In the genomic region with DNA sequence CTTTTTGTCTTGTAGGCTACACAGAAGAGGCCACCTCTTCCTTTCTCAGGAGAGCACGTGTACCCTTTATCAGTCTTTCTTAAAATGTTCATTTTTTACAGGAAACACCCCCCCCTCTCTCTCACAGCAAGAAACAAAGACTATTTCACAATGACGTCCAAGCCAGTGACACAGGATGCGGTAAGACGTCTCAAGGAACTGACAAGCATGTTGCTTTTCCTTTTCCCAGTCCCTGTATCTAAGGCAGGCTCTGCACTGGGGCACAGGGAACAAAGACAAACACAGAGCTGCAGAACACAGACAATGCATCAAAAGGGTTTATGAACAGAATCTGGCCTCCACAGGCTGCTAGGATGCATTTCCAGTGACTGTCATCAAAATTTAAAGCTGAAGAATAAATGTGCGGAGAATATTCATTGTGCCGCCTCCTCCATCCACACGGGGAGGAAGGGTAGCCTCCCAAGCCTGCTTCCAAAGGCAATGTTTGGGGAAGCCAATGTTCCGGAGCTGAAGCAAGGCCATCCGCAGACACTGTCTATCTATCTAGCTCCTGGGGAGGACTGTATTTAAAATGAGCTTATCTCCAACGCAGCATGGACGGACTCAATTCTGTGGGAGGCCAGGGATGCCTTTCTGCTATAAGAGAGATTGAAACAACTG, we compare ENCODE assay signal across 8 mouse cellular contexts. TPM values are rescaled to one million over a fixed set of nuclear protein-coding genes. Genes with fewer than 3 reads are reported as not detected.
DNase-seq lines count a peak whose midpoint lies in the region; ATAC-seq lines count a peak whose summit lies in the region.

No protein-coding gene starts in this region.

- ATAC-seq in heart, embryonic 15.5 days (replicated peaks; ENCODE audit: insufficient number of reproducible peaks, insufficient read depth, low FRiP score, low read depth), result peak; percentile 81
- peak; percentile 58 for ATAC-seq in liver, embryonic 12.5 days

- 53% methylated on average over 11 of the region's 11 CpGs for WGBS in heart, embryonic 15.5 days
- WGBS in liver, embryonic 12.5 days (ENCODE audit: insufficient replicate concordance), result 29% methylated on average over 11 of the region's 11 CpGs

- H3K9ac ChIP-seq in heart, embryonic 15.5 days, result no peak overlapping the region
- H3K9ac ChIP-seq in liver, embryonic 12.5 days, result no peak overlapping the region; the same call in 1 of the 2 replicates

- no peak overlapping the region for H3K4me3 ChIP-seq in heart, embryonic 15.5 days
- H3K4me3 ChIP-seq in liver, embryonic 12.5 days, result no peak overlapping the region

- no peaks in the 10 kb centered on the region for H3K27me3 ChIP-seq in heart, embryonic 15.5 days
- H3K27me3 ChIP-seq in liver, embryonic 12.5 days (replicated peaks), result no peaks in the 10 kb centered on the region

- no peaks in the 10 kb centered on the region for H3K9me3 ChIP-seq in heart, embryonic 15.5 days (replicated peaks)
- H3K9me3 ChIP-seq in liver, embryonic 12.5 days (replicated peaks), result no peaks in the 10 kb centered on the region

- H3K4me2 ChIP-seq in heart, embryonic 15.5 days, result no peak overlapping the region
- H3K4me2 ChIP-seq in liver, embryonic 12.5 days, result peak overlapping the region; percentile 20; the same call in 1 of the 2 replicates

- H3K36me3 ChIP-seq in heart, embryonic 15.5 days, result no peaks in the 10 kb centered on the region
- H3K36me3 ChIP-seq in liver, embryonic 12.5 days, result peaks cover 30% of the 10 kb centered on the region

- no peak for DNase-seq in heart, postnatal 10 days
- DNase-seq in right cerebral cortex, postnatal 25 days, result peak; percentile 25
- no peak for DNase-seq in right cerebral cortex, postnatal 14 days
- peak; percentile 87 for DNase-seq in thymus, postnatal 0 days (ENCODE audit: low spot score)
- DNase-seq in kidney, postnatal 25 days, result no peak
- DNase-seq in cerebellum, adult 8-10 months, result no peak

- peaks cover 6% of the 10 kb centered on the region; the same call in 1 of the 2 replicates for H3K4me1 ChIP-seq in heart, embryonic 15.5 days (replicated peaks)
- H3K4me1 ChIP-seq in liver, embryonic 12.5 days, result peaks cover 45% of the 10 kb centered on the region

- intact Hi-C loops in heart, postnatal 10 days (cut with DNase I), result no loop called here

- peak overlapping the region; percentile 76 for H3K27ac ChIP-seq in heart, embryonic 15.5 days
- peak overlapping the region; percentile 75 for H3K27ac ChIP-seq in liver, embryonic 12.5 days

RNA-seq across cellular contexts. Expression of gene Ern1, which starts 48.7 kb away (rescaled TPM):
- polyA plus RNA-seq in heart, embryonic 15.5 days (2015; fragmentation: Nextera tagmentation; extraction: Ambion mirVana), result 3.8 and 5.2 TPM in 2 replicates
- total RNA-seq in heart, postnatal 10 days (2021), result 10 to 100 TPM in 1 of 2 experiments, 1 to 10 TPM in 1; 8.9 to 10.5 TPM
- polyA plus RNA-seq in liver, embryonic 12.5 days (2016; fragmentation: Nextera tagmentation; extraction: Ambion mirVana), result 6.7 and 6.8 TPM in 2 replicates
- 2.4 and 3.6 TPM in 2 replicates for polyA plus RNA-seq in thymus, postnatal 0 days (2015; fragmentation: Nextera tagmentation; extraction: Ambion mirVana)

Comparison
In these comparisons a context has a peak if more than half of its experiments do, and no peak if none do; other contexts are left out.
1. DNase-seq: peak in right cerebral cortex, postnatal 25 days (single experiment) and thymus, postnatal 0 days (single experiment); none in heart, postnatal 10 days (0 of 2), right cerebral cortex, postnatal 14 days (single experiment), kidney, postnatal 25 days (0 of 2) and cerebellum, adult 8-10 months (single experiment).